Mouse (Mus musculus): Measurements from ENCODE around the gene Lck.
"Not testable (repeated sequence)": the region's sequence is repeated elsewhere in the genome, so short reads cannot be mapped to it uniquely, and the experiment has no call there.

The Lck gene

DNA sequence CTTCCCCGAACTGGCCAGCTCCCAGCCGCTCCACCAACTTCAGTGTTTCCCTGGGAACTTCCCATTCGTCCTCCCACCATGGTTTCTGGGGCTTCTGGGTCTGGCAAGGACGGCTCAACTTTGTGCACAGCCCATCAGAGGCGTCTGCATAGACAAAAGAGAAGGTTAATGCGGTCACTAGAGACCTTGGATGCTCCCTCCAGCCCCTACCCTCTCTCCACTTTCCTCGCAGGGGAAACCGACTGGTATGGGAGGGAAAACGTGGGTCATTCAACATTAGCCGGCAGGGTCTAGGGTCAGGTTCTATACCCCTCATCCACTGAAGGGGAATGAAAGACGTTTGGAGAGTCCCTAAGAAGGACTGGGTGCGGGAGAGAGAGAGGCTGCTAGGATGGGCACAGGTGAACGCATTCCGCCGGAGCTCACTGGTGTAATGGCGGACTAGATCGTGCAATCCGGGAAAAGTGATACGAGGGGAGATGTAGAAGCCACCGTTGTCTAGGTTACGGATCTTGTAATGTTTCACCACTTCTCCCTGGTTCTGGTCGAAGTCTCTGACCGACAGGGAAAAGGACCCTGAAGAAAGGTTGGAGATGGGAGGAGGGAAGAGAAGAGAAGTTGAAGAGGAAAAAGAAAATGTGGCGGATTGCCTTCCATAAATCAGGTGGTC lies 17.4 kb downstream of the Lck start:
- in situ Hi-C loops (cut with MboI), result no loop called here

DNA sequence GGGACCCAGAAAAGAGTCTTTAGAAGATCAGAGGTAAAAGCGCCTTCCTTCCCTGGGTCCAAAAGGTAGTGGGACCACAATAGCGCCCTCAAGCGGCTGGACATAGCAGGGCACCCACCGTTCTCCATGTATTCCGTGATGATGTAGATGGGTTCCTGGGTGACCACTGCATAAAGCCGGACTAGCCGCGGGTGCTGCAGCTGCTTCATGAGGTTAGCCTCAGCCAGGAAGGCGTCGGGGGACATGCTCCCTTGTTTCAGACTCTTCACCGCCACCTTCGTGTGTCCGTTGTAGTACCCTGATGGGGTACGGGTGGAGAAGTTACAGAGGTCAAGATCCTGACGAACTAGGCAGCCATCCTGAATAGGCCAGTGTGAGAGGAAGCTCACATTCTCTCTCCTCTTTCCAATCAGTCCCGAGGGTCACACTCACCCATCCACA lies 18.0 kb downstream of the Lck start:
- in situ Hi-C loops (cut with MboI), result no loop called here

GRCm38 (mm10) chr4:129554512-129554911 lies 18.9 kb downstream of the Lck start:
- in situ Hi-C loops (cut with MboI), result not testable (repeated sequence)

- in situ Hi-C loops (cut with MboI), result no loop called here
These were observed 23.1 kb downstream of the Lck start for GRCm38 (mm10) chr4:129550295-129550694.

GRCm38 (mm10) chr4:129549306-129549705 lies 24.1 kb downstream of the Lck start:
- in situ Hi-C loops (cut with MboI), result loop anchor here (10.0 kb wide), 1 partner anchor 55 kb away; the partner anchor contains the start of genes Eif3i and Tmem234

DNA sequence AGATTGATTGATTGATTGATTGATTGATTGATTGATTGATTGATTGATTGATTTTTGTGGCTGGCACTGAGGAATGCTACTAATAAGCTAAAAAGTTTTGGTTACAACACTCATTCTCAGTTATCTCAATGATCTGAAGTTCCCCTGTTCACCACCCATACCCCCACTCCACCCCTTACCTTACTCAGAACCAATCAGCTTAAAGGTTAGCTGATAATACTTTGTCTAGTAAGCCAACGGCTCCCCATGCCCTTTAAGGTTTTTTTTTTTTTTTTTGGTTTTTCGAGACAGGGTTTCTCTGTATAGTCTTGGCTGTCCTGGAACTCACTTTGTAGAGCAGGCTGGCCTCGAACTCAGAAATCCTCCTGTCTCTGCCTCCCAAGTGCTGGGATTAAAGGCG lies 25.8 kb downstream of the Lck start:
- in situ Hi-C loops (cut with MboI), result loop anchor here (10.0 kb wide), 1 partner anchor 57 kb away; the partner anchor contains the start of genes Eif3i and Tmem234

DNA sequence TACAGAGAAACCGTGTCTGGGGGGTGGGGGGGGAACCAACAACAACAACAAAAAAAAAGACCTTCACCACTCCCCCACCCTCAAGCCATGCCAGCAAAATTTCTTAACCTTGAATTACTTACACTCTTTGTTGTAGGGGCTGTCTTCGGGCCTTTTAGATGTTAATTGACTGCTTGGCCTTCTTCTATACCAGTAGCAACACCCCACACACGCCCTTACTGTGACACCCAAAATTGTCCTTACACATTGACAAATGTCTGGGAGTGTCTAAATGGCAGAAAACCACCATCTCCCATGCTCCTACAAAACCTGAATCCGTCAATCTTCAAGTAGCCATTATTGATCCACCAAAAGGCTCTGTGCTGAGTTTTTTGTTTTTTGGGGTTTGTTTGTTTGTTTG lies 29.3 kb downstream of the Lck start:
- in situ Hi-C loops (cut with MboI), result loop anchor here (10.0 kb wide), 1 partner anchor 61 kb away; the partner anchor contains the start of genes Eif3i and Tmem234

GRCm38 (mm10) chr4:129542592-129543141 lies 30.8 kb downstream of the Lck start, which contains the start of gene Hdac1:
TSS of gene Hdac1 (minus strand) at chr4:129542713.
- in situ Hi-C loops (cut with MboI), result loop anchor here (10.0 kb wide), 1 partner anchor 62 kb away; the partner anchor contains the start of genes Eif3i and Tmem234

DNA sequence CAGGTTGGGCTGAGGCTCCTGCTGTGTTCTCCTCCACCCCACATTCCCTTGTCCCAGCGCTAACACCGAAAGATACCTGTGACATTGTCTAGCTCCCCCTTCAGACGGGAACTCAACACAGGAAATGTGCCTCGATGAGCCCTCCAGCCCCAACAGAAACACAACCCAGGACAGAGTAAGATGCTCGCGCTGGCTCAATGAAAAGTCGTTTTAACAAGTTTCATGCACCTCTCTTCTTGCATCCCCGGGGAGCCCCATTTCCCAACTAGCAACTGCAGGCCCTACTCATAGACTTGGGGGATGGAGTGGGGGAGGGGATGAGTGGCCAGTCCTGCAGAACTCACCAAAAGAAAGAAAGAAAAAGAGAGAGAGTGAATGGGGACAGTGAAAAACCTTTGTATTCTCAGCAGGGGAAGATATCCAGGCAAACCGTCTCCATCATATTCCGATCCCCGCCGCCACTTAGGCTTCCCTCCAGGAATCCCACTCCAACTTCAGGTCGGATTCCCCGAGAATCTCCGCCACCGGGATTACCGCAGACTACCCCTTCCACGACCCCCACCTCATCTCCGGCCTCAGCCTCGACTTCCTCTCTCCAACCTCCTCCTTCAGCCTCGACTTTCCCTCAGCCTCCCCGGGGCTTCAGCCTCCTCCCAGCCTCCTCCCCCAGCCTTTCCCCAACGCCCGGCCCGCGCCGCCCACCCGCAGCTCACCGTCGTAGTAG lies 31.4 kb downstream of the Lck start:
- in situ Hi-C loops (cut with MboI), result loop anchor here (10.0 kb wide), 1 partner anchor 63 kb away; the partner anchor contains the start of genes Eif3i and Tmem234

DNA sequence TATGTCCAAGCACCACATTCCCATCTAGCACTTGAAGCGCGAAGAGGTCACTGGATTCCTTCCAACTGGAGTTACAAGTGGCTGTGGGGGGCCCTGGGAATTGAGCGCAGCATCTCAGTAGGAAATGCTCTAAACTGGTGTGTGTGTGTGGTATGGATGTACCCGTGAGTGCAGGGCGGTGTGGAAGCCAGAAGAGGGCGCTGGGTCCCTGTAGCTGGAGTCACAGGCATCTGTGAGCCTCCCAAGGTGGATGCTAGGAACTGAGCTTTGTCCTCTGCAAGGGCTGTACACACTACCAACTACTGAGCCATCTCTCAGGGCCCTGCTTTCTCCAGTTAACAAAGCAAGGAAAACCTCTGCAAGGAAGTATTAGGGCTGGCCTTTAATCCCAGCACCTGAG lies 33.4 kb downstream of the Lck start:
- in situ Hi-C loops (cut with MboI), result loop anchor here (10.0 kb wide), 1 partner anchor 65 kb away; the partner anchor contains the start of genes Eif3i and Tmem234

GRCm38 (mm10) chr4:129528901-129529300 lies 44.5 kb downstream of the Lck start:
- in situ Hi-C loops (cut with MboI), result not testable (repeated sequence)

- in situ Hi-C loops (cut with MboI), result no loop called here
These were observed 47.6 kb downstream of the Lck start for GRCm38 (mm10) chr4:129525889-129526288.

DNA sequence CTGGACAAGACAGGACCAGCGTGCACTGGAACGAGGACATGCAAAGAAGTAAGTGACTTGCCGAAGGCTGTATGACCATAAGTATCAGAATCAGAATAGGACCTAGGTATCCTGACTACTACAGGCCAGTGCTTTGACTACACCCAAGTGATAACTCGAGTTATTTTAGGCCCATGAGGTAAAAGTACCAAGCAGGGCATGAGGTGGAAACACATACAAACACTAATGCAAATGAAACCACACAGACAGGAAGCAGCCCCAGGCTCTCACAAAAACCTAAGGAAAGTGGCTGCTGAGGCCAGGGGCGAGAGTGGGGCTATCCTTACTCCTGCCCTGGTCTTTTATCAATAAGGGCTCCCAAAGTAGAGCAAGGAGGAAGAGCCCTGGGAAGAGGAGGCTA lies 48.1 kb downstream of the Lck start:
- in situ Hi-C loops (cut with MboI), result no loop called here

DNA sequence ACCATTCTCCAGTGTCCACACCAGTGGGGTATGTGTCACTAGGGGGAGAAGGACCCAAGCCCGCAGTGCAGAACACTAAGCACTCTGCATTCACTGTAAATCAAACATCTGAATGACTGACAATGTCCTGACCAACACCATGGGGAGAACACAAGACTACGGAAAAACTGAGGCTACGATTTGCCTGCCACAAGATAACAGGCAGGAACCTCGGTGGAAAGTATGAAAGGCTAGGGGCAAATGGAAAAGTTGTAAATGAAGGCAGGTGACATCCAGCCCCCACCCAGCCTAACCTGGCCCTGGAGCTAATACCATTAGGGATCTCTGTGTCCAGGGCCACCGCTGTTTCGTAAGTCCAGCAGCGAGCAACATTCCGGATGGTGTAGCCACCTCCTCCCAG lies 54.9 kb downstream of the Lck start:
- in situ Hi-C loops (cut with MboI), result no loop called here

- in situ Hi-C loops (cut with MboI), result no loop called here
These were observed 56.5 kb downstream of the Lck start for GRCm38 (mm10) chr4:129516925-129517324.

GRCm38 (mm10) chr4:129514300-129514898 lies 59.0 kb downstream of the Lck start:
- in situ Hi-C loops (cut with MboI), result no loop called here

- in situ Hi-C loops (cut with MboI), result no loop called here
These were observed 59.5 kb downstream of the Lck start for GRCm38 (mm10) chr4:129513891-129514290.

- in situ Hi-C loops (cut with MboI), result no loop called here
These were observed 60.2 kb downstream of the Lck start, which contains the start of gene Marcksl1 for GRCm38 (mm10) chr4:129513086-129513767. TSS of gene Marcksl1 (plus strand) at chr4:129513581.

- in situ Hi-C loops (cut with MboI), result no loop called here
These were observed 61.9 kb downstream of the Lck start for GRCm38 (mm10) chr4:129511413-129512096.

DNA sequence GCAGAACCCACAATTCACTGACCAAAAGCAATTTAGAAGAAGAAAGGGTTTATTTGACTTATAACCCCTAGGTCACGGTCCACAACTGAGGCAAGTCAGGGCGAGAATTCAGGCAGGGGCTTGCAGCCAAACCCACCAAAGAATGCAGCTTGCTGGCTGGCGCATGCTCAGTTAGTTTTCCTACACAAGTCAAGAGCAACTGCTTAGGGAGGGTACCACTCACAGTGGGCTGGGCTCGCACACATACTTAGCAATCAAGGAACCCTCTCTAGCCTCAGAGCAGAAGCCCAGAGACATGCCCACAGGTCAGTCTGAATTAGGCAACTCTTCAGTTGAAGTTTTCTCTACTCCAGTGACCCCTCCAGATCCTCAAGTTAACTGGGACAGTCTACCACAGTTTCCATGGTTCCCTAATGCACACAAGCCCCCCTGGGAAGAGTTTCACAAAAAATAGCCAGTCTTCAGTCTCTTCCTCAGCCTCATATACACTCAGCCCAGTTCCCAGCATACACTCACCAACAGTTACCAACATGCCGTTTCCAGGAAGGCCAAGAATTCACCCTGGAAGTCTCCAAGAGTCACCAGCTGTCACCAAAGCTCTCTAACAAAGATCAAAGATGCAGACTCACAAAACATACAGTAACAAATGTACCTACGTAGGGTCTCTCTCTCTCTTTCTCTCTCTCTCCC lies 62.6 kb downstream of the Lck start:
- in situ Hi-C loops (cut with MboI), result no loop called here

Data from mature B cell (primary cell).